In genomic region chr13:57982904-57983303, GRCm38 (mm10) we compare ENCODE assay signal across 11 mouse cellular contexts.
A peak's percentile ranks its signal among the peaks of the same experiment; 100 is the strongest.
DNase-seq lines count a peak whose midpoint lies in the region; ATAC-seq lines count a peak whose summit lies in the region.
"Had no signal": no experiment of that assay in that cellular context is flagged by ENCODE, and none has a peak within 500 bp of the region (broad histone marks: within the 10 kb centered on the region; RNA-seq: fewer than 3 reads in every experiment).

No protein-coding gene starts in this region.

- no peak overlapping the region for H3K4me3 ChIP-seq in hindbrain, embryonic 13.5 days
- no peak overlapping the region for H3K4me3 ChIP-seq in hindbrain, embryonic 12.5 days
- H3K4me3 ChIP-seq: hindbrain, embryonic 15.5 days; limb, embryonic 12.5 days had no signal

- H3K27ac ChIP-seq in hindbrain, embryonic 13.5 days, result no peak overlapping the region
- H3K27ac ChIP-seq in hindbrain, embryonic 12.5 days, result no peak overlapping the region
- H3K27ac ChIP-seq: hindbrain, embryonic 15.5 days; limb, embryonic 12.5 days had no signal

- H3K4me1 ChIP-seq in hindbrain, embryonic 13.5 days (replicated peaks), result peaks cover 33% of the 10 kb centered on the region
- peaks cover 37% of the 10 kb centered on the region for H3K4me1 ChIP-seq in hindbrain, embryonic 12.5 days

- H3K9me3 ChIP-seq in hindbrain, embryonic 13.5 days, result no peaks in the 10 kb centered on the region
- H3K9me3 ChIP-seq in hindbrain, embryonic 12.5 days (replicated peaks), result no peaks in the 10 kb centered on the region
- H3K9me3 ChIP-seq: hindbrain, embryonic 15.5 days; limb, embryonic 12.5 days had no signal

- H3K4me2 ChIP-seq in hindbrain, embryonic 13.5 days, result no peak overlapping the region
- no peak overlapping the region for H3K4me2 ChIP-seq in hindbrain, embryonic 12.5 days (replicated peaks)
- H3K4me2 ChIP-seq: hindbrain, embryonic 15.5 days; limb, embryonic 12.5 days had no signal

- peak; percentile 25 for DNase-seq in retina, postnatal 1 day
- DNase-seq in retina, embryonic 14.5 days (ENCODE audit: low spot score), result no peak
- DNase-seq in frontal cortex, postnatal 14 days (ENCODE audit: low spot score in 2 of 2), result peak; percentile 32 to 37
- DNase-seq in right cerebral cortex, postnatal 25 days, result peak; percentile 40
- no peak for DNase-seq in gastrocnemius, postnatal 25 days
- DNase-seq in embryo, embryonic 10.5 days (ENCODE audit: low spot score), result no peak
- DNase-seq: spleen, adult 18-20 months had no signal

- no peaks in the 10 kb centered on the region for H3K27me3 ChIP-seq in hindbrain, embryonic 13.5 days
- no peaks in the 10 kb centered on the region for H3K27me3 ChIP-seq in hindbrain, embryonic 12.5 days
- H3K27me3 ChIP-seq: hindbrain, embryonic 15.5 days; limb, embryonic 12.5 days had no signal

- peak; percentile 34 for ATAC-seq in hindbrain, embryonic 13.5 days (ENCODE audit: low FRiP score)
- ATAC-seq in hindbrain, embryonic 12.5 days (ENCODE audit: low FRiP score), result no peak

- H3K36me3 ChIP-seq in hindbrain, embryonic 13.5 days, result no peaks in the 10 kb centered on the region
- no peaks in the 10 kb centered on the region for H3K36me3 ChIP-seq in hindbrain, embryonic 12.5 days
- H3K36me3 ChIP-seq: hindbrain, embryonic 15.5 days; limb, embryonic 12.5 days had no signal

- no peak overlapping the region for H3K9ac ChIP-seq in hindbrain, embryonic 13.5 days
- no peak overlapping the region for H3K9ac ChIP-seq in hindbrain, embryonic 12.5 days
- H3K9ac ChIP-seq: hindbrain, embryonic 15.5 days; limb, embryonic 12.5 days had no signal

- WGBS in hindbrain, embryonic 13.5 days, result 65% methylated on average over 11 of the region's 11 CpGs
- WGBS in hindbrain, embryonic 12.5 days, result 62% methylated on average over 11 of the region's 11 CpGs

Comparison
In these comparisons a context has a peak if more than half of its experiments do, and no peak if none do; other contexts are left out.
1. DNase-seq: peak in retina, postnatal 1 day (single experiment), frontal cortex, postnatal 14 days (2 of 2) and right cerebral cortex, postnatal 25 days (single experiment); none in retina, embryonic 14.5 days (single experiment), gastrocnemius, postnatal 25 days (single experiment) and embryo, embryonic 10.5 days (single experiment).